Mouse (Mus musculus) spleen, adult 12 weeks (tissue): ENCODE data around the gene Kcnn4.
"Not testable (repeated sequence)": the region's sequence is repeated elsewhere in the genome, so short reads cannot be mapped to it uniquely, and the experiment has no call there.

Experiments
- DNase-seq: peaks from one replicate; pipeline ENCODE4 v3.0.0; 2022; ENCODE audit warnings: low spot score

The Kcnn4 gene

GRCm38 (mm10) chr7:24391687-24392086 is 21.6 kb downstream of the Kcnn4 start:
- no peak for DNase-seq

DNA sequence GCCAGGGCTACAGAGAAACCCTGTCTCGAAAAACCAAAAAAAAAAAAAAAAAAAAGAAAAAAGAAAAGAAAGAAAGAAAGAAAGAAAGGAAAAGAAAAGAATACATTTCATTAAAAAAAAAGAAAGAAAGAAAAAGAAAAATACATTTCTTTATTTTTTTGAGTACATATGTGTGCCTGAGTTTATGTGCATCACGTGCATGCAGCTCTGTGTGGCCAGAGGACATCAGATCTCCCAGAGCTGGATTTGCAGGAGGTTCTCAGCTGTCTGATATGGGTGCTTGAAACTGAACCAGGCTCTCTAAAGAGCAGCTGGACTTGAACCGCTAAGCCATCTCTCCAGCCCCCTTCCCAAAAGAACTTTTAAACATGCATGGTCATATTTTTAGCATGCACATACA is 24.0 kb downstream of the Kcnn4 start:
- no peak for DNase-seq

GRCm38 (mm10) chr7:24394475-24395161 is 24.6 kb downstream of the Kcnn4 start:
- DNase-seq, result no peak

DNA sequence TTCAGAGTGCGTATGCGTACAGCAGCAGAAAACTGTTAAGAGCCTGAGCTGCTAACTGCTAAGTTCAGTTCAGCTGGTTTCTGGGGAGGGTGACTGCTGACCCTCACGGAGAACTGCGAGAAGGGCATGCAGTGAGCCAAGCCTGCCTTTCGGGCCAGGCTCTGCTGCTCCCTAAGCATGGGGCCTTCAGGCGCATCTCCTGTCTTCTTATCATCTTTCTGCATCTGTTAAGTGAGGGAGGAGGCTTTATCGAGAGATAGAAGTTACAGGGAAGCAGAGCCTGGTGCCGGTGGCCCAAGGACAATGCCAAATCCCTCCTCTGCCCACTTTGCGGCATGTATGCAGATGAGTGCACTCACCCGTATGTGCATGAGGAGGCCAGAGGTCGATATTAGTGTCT is 26.8 kb downstream of the Kcnn4 start:
- no peak for DNase-seq

- no peak for DNase-seq
These were observed 28.4 kb downstream of the Kcnn4 start for GRCm38 (mm10) chr7:24398364-24398913.

DNA sequence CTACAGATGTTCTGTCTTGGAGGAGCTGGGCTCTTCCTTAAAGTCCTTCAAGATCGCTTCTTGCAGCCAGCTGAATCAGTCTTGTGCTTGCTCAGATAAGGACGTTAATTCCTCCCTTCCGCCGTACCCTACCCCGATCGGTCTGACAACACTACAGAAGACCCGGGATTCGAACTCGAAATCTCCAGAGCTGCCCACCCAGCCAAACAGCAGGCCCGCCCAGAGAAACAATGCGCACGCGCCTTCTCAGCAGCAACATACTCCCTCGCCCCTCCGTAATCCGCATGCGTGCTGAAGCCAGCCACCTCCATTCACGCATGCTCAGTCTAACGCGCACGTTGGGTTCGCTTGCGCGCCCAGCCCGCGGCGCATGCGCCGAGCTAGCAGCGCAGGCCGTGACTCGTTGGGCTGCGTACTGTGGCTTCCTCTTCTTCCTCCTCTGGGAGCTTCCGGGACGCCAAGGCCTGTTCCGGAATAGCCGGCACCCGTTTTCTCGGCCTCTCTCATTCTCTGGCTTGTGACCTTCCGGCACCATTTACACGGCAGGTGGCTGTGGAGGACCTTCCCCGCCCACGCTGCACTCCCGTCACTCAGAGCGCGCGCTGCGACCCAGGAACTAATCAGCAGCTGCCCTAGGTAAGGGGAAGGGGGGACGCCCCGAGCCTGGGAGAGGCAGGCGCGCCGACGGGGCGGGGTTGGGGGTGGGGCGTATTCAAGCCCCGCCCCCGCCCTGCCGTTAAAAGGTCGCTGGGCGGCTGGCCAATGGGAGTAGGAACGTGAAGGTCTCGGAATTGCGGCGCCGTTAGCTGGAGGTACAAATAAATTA is 29.4 kb downstream of the Kcnn4 start, which contains the start of gene Smg9:
Gene Smg9, plus strand, starts transcription at position 364 of the 826 bp plus-strand sequence.
- peak; percentile 87 for DNase-seq

GRCm38 (mm10) chr7:24400082-24400452 is 30.0 kb downstream of the Kcnn4 start:
- DNase-seq, result peak; percentile 39

DNA sequence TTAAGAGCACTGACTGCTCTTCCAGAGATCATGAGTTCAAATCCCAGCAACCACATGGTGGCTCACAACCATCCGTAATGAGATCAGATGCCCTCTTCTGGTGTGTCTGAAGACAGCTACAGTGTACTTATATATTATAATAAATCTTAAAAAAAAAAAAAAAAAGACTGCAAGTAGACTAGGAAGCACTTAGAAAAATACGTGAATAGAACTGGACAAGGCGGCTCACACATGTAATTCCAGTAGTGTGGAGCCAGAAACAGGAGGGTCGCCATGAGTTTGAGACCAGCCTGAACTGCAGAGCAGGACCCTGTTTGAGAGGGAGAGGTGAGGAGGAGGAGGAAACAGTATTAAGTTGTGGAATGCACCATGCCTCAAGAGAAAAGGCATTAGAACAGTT is 30.4 kb downstream of the Kcnn4 start:
- DNase-seq, result not testable (repeated sequence)

DNA sequence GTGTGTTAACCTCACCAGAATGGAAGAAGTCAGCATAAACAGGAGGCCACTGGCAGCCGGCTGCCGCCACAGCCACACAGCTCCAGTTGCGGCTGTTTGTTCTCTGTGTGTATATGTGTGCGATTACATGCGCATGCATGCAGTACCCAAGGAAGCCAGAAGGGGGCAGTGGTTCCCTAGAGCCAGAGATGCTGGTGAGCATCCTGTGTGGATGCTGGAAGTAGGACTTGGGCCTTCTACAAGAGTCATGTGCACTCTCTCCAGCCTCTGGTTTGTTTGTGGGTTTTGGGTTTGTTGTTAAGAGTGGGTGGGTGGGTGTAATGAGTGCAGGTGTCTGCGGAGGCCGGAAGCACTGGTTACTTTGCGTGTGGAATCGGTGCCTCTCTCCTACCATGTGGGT is 32.8 kb downstream of the Kcnn4 start:
- DNase-seq, result no peak

DNA sequence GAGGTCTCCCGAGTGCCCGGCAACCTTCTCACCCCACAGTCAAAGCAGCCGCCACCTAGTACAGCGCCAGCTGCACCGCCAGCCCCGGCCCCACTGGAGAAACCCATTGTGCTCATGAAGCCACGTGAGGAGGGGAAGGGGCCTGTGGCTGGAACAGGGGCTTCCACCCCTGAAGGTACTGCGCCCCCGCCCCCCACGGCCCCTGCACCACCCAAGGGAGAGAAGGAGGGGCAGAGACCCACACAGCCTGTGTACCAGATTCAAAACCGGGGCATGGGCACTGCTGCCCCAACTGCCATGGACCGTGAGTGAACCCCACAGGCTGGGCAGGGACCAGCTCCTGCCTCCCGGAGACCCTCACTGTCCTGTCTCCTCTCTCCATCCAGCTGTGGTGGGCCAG is 35.6 kb downstream of the Kcnn4 start:
- DNase-seq, result no peak

- peak; percentile 60 for DNase-seq
These were observed 36.7 kb downstream of the Kcnn4 start for GRCm38 (mm10) chr7:24406528-24407344.

- DNase-seq, result no peak
These were observed 38.1 kb downstream of the Kcnn4 start for GRCm38 (mm10) chr7:24408186-24408585.

DNA sequence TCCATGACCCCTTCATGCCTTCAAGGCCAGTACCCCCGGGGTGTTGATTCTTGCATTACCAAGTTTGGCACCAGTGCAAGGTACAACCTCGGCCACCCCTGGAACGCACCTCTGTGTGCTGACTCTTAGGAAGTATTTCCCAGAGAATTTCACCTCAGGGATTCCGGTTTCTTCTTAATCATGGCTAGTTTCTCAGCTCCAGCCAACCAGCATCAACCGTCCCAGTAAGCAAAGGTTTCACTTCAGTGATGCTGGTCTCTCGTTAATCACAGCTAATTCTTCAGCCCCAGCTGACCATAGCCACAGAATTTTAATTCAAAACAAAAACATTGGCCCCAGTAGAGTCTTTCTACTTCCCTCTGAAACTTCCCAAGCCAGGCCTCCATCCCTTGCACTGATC is 40.1 kb downstream of the Kcnn4 start:
- DNase-seq, result no peak

DNA sequence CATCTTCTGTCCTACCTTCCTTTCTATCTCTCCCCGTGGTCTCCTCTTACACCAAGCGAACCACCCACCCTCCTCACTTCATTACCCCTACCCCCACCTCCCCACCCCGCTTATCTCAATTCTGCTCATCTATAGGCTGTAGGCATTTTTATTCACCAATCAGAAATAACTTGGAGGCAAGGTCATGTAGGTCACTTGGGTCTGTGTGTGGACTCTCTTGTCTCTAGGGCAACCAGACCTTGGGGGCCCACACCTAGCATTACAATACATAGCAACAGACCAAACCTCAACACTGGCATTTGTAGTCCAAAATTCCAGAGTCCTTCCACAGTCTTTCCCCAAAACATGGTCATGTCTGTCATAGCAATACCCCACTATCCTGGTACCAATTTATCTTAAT is 40.8 kb downstream of the Kcnn4 start:
- no peak for DNase-seq

DNA sequence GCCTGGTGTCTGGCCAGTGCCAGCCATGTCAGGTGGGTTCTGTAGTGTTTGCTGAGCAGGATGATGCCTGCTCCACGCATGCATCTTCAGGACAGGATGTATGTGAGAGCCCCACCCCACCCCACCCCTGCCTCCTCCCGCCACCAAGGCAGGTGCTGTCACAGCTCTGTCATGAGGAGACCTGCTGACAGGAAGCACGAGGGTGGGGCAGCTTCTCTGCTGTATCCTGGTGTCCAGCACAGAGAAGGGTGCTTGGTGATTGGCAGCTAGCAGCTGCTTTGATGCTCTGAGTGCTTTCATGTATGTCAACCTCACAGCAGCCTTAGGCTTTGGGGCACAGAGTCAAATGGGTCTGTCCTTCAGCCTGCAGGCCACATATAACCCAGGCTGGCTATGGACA is 43.6 kb downstream of the Kcnn4 start:
- peak; percentile 32 for DNase-seq

- no peak for DNase-seq
These were observed 45.2 kb downstream of the Kcnn4 start for GRCm38 (mm10) chr7:24415261-24415660.

DNA sequence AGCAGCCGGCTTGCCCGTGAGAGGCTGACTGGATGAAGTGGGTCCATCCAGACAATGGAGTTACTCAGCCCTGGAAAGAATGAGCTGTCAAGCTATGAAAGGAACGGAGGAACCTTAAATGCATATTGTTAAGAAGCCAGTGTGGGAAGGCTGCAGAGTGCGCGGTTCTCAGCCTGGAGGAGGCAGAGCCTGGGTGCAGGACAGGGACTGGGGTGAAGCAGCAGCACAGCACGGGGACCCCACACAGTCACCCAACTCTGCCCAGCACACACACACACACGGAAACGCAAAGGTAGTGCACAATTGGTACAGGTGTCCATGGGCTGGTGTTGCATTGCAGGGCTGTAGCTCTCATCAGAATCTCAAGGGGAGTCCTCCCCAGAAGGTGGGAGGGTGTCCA is 49.5 kb downstream of the Kcnn4 start:
- DNase-seq, result no peak

GRCm38 (mm10) chr7:24421648-24422047 is 51.6 kb downstream of the Kcnn4 start:
- no peak for DNase-seq

DNA sequence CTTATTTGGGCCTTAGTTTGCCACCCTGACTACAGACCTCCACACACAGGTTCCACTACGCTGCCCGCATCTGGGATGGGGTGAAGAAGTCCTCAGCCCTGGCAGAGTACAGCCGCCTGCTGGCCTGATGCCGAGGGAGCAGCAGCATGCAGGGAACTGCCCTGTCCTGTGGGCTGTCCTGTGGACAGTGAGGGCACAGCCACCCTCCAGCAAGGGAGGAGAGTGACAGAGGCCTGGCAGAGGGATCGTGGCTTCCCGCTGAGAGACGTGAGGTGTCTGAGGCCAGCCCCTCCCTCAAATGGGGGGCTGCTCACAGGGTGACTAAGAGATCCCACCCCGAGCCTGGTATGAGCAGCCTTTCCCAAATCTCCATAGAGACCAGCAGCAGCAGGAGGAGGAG is 52.2 kb downstream of the Kcnn4 start:
- no peak for DNase-seq

- DNase-seq, result no peak
These were observed 53.2 kb downstream of the Kcnn4 start for GRCm38 (mm10) chr7:24423107-24423763.

DNA sequence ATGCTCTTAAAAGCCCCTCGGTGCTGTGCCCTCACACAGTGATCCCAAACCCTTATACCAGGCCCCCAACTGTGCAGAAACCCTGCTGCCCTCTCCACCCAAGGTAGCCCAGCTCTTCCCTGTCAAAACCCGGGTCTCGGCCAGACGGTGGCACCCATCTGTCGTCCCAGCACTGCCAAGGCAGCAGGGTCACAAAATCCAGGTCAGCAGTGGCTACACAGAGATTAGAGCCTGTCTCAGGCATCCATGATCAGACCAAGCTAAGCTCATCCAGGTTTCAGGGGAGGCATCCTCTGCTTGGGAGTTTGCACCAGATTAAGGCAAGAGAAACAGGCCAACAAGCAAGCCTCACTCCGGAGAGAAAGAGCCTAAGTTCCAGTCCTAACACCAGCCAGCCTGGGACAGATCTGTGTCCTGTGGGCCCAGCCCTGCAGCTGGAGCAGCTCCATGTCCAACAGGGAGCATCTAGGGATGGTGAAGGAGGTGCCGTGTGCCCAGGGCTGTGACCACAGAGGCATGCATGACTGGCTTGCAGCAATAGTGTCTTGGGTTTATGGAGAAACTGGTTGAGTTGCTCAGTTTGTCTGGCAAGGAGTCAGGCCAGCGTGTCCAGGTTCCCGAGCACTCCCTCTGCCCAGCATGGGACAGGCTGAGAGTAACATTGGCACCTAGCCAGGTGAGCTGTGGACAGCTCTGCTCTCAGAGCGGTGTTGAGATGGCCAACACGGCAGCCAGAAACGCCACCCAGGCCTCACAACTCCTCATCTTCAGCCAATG is 54.1 kb downstream of the Kcnn4 start:
- no peak for DNase-seq
